Mouse (Mus musculus) left cerebral cortex, postnatal 14 days (tissue): ENCODE data around the gene Gm10401. TPM values are rescaled to one million over a fixed set of nuclear protein-coding genes. Genes with fewer than 3 reads are reported as not detected.
"Not testable (repeated sequence)": the region's sequence is repeated elsewhere in the genome, so short reads cannot be mapped to it uniquely, and the experiment has no call there.

ENCODE experiments used
- DNase-seq, 2 experiments: peaks; one replicate each; pipeline ENCODE4 v3.0.0; 2021 to 2022; ENCODE audit warnings: low spot score in 2 of 2, mixed read lengths in 1 of 2
- intact Hi-C: fragments of 180-260 bp; cut with DNase I; formaldehyde crosslinking; loops from one replicate; pipeline ENCODE4 v1.15.1; 2025
- total RNA-seq, 2 experiments: library from RNA; stranded (reverse); gene quantifications; 2 replicates each; pipeline ENCODE4 v1.2.3; 2021

Gm10401 gene
- total RNA-seq, 2 experiments from 2014 or later, result not detected

GRCm38 (mm10) chr5:115125211-115125871, 27.2 kb upstream of the Gm10401 start:
- intact Hi-C loops, result loop anchor here (5.0 kb wide), 2 partner anchors 37 to 112 kb away; partner anchors contain the start of gene Pop5
- DNase-seq, result peak; percentile 88 to 93

GRCm38 (mm10) chr5:115124690-115125089, 26.6 kb upstream of the Gm10401 start:
- intact Hi-C loops, result loop anchor here (5.0 kb wide), 2 partner anchors 38 to 113 kb away; partner anchors contain the start of gene Pop5
- DNase-seq, result no peak

GRCm38 (mm10) chr5:115120978-115121377, 22.9 kb upstream of the Gm10401 start:
- intact Hi-C loops, result no loop called here
- no peak for DNase-seq

GRCm38 (mm10) chr5:115118961-115119570, 21.0 kb upstream of the Gm10401 start, which contains the start of gene Acads:
TSS of gene Acads (minus strand) at chr5:115119346.
- intact Hi-C loops, result no loop called here
- DNase-seq, result peak in 1 of 2 experiments; percentile 62

GRCm38 (mm10) chr5:115117467-115117866, 19.4 kb upstream of the Gm10401 start:
- no peak for DNase-seq
- intact Hi-C loops, result no loop called here

- intact Hi-C loops, result no loop called here
- no peak for DNase-seq
These were observed 18.3 kb upstream of the Gm10401 start for GRCm38 (mm10) chr5:115116426-115116825.

GRCm38 (mm10) chr5:115114501-115114900, 16.4 kb upstream of the Gm10401 start:
- intact Hi-C loops, result no loop called here
- DNase-seq, result no peak

GRCm38 (mm10) chr5:115113244-115113643, 15.1 kb upstream of the Gm10401 start:
- intact Hi-C loops, result no loop called here

GRCm38 (mm10) chr5:115111156-115111555, 13.1 kb upstream of the Gm10401 start:
- intact Hi-C loops, result no loop called here
- DNase-seq, result no peak

More at GRCm38 (mm10) chr5:115113244-115113643, 15.1 kb upstream of the Gm10401 start:
- DNase-seq, result no peak

GRCm38 (mm10) chr5:115103253-115103652, 5.2 kb upstream of the Gm10401 start:
- DNase-seq, intact Hi-C loops: not testable (repeated sequence)

- no peak for DNase-seq
These were observed 4.1 kb upstream of the Gm10401 start for GRCm38 (mm10) chr5:115102231-115102630.

GRCm38 (mm10) chr5:115100473-115100872, 2.4 kb upstream of the Gm10401 start:
- intact Hi-C loops, result no loop called here

More at GRCm38 (mm10) chr5:115102231-115102630, 4.1 kb upstream of the Gm10401 start:
- intact Hi-C loops, result no loop called here

GRCm38 (mm10) chr5:115099991-115100390, 1.9 kb upstream of the Gm10401 start:
- intact Hi-C loops, result no loop called here
- DNase-seq, result no peak

More at GRCm38 (mm10) chr5:115100473-115100872, 2.4 kb upstream of the Gm10401 start:
- DNase-seq, result no peak

GRCm38 (mm10) chr5:115099530-115099929, 1.4 kb upstream of the Gm10401 start:
- intact Hi-C loops, result no loop called here

GRCm38 (mm10) chr5:115091776-115092175, 6.3 kb downstream of the Gm10401 start:
- no peak for DNase-seq
- intact Hi-C loops, result no loop called here

More at GRCm38 (mm10) chr5:115099530-115099929, 1.4 kb upstream of the Gm10401 start:
- no peak for DNase-seq

GRCm38 (mm10) chr5:115091015-115091414, 7.1 kb downstream of the Gm10401 start:
- no peak for DNase-seq
- intact Hi-C loops, result no loop called here

- no peak for DNase-seq
- intact Hi-C loops, result no loop called here
These were observed 8.4 kb downstream of the Gm10401 start for GRCm38 (mm10) chr5:115089592-115090268.

- DNase-seq, result no peak
- intact Hi-C loops, result no loop called here
These were observed 12.4 kb downstream of the Gm10401 start for GRCm38 (mm10) chr5:115085675-115086074.

GRCm38 (mm10) chr5:115083492-115083891, 14.6 kb downstream of the Gm10401 start:
- intact Hi-C loops, result no loop called here
- DNase-seq, result no peak

GRCm38 (mm10) chr5:115081636-115082035, 16.5 kb downstream of the Gm10401 start:
- DNase-seq, result no peak
- intact Hi-C loops, result no loop called here
